Mouse (Mus musculus): ENCODE measurements around the gene Hgd. TPM values are rescaled to one million over a fixed set of nuclear protein-coding genes. Genes with fewer than 3 reads are reported as not detected.

Gene Hgd
- polyA plus RNA-seq, 1 experiment from 2014 or later: not detected

DNA sequence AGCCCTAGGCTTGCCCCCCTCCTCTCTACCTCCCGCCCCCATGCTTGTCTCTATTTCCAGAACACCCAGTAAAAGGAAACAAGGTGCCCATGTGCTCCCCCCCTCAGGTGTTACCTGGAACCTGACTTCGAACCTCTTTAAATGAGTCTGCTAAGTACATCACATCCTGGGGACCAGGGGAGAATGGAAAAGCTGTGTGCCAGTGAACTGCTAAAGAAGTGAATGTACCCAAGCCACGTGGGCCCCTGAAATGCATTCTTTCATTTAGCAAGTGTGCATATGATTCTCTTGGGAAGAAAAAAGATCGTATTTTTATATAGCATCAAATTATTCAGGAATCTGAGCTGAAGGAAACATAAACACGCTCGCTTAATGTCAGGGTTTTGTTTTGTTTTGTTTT, 3.8 kb downstream of the Hgd start:
- Histone ChIP-seq H3K4me3 (no peak overlapping the region), H3K9ac (peak overlapping the region; percentile 44; the same call in 1 of the 2 replicates), H3K36me3 (no peaks in the 10 kb centered on the region), H3K4me2 (replicated peaks) (peak overlapping the region; percentile 59), H3K9me3 (no peaks in the 10 kb centered on the region), H3K27ac (peak overlapping the region; percentile 90; the same call in 1 of the 2 replicates), H3K27me3 (replicated peaks) (no peaks in the 10 kb centered on the region), H3K4me1 (peaks cover 12% of the 10 kb centered on the region; the same call in 1 of the 2 replicates)
- no peak for ATAC-seq (ENCODE audit: low FRiP score, low read depth)
- WGBS: 30% methylated on average over 6 of the region's 6 CpGs

DNA sequence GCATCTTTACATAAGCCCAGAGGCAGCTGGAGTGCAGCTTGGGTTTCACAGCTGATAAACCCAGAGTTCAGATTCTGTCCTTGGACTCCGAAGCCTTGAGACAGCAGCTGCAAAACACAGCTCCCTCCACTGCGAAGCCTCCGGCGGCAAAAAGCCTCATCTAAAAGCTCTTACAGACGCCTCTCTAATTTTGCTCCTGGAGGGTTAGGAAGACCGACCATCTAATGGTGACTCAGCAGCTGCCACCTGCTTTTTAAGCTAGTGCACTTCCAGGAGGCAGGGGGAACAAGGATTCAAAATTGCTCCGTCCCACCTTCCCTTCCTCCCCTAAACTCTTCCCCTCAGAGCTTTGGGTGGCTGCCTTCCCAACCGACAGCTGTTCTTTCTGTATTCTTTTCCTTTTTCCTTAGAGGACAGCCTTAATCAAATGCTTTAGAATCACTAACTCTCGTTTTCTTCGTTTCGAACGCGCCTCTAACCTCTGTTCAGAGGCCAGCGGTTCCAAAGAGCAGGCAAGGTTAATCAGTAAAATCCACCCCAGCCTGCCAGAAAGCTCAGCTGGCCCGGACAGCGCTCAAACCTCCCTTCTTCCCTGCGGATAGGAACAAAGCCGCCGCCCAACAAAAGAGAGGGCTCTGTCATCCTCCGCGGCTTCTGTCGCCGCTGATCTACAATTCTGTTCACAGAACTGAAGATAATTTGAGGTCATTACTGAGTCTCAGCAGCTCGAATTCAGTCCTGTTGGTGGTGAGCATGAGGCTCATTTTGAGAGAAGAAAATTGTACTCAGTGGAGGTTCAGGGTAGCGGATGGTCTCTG, 4.5 kb downstream of the Hgd start:
- Histone ChIP-seq H3K4me1 (peaks cover 12% of the 10 kb centered on the region; the same call in 1 of the 2 replicates), H3K4me2 (replicated peaks) (peak overlapping the region; percentile 59), H3K9ac (peak overlapping the region; percentile 44), H3K36me3 (no peaks in the 10 kb centered on the region), H3K4me3 (peak overlapping the region; percentile 12; the same call in 1 of the 2 replicates), H3K27ac (peak overlapping the region; percentile 90), H3K27me3 (replicated peaks) (no peaks in the 10 kb centered on the region), H3K9me3 (no peaks in the 10 kb centered on the region)
- WGBS: 1% methylated on average over 25 of the region's 25 CpGs
- ATAC-seq (ENCODE audit: low FRiP score, low read depth): peak; percentile 90

DNA sequence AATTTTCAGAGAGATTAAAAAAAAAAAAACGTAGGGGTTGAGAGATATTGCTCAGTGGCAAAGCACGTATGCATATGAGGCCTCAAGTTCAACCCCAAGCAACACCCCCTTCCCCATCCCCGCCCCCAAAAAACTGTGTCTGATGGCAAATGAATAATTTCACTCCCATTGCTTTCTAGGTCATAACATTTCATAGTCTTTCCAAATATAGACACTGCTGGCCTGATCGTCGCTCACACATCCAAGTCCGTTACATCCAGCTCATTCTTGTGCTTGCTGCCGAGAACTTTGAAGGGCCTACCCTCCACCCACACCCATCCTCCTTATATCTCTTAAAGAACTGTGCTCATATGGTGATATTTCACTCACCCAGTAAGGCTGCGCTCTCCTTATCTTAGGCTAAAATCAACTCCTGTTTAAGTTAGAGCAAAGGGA, 5.2 kb downstream of the Hgd start:
- peak; percentile 23 for ATAC-seq (ENCODE audit: low FRiP score, low read depth)
- Histone ChIP-seq H3K36me3 (no peaks in the 10 kb centered on the region), H3K4me3 (no peak overlapping the region), H3K4me2 (replicated peaks) (peak overlapping the region; percentile 59; the same call in 1 of the 2 replicates), H3K4me1 (peaks cover 12% of the 10 kb centered on the region; the same call in 1 of the 2 replicates), H3K27ac (peak overlapping the region; percentile 90), H3K9ac (no peak overlapping the region), H3K9me3 (no peaks in the 10 kb centered on the region), H3K27me3 (replicated peaks) (no peaks in the 10 kb centered on the region)
- 45% methylated on average over 8 of the region's 8 CpGs for WGBS

DNA sequence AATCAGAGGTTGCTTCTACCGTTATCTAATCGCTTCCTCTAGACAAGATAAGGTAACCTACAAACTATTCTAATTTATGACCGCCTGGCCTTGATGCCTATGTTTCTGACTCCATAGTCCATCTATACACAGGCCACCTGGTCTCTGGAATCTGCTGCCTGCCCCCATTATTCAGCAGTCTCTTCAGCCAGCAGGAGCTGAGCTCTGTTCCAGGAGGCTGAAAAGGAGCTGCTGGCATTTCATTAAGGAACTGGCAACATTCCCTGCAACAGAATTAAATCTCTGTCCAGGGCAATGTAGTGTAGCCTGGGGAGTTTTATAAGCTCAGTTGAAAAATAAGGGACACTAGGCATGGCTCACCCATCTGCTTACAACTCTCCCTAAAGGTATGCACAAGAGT, 11.0 kb downstream of the Hgd start:
- 91% methylated on average over 3 of the region's 3 CpGs for WGBS
- no peaks in the 10 kb centered on the region for H3K9me3 ChIP-seq
- no peak for ATAC-seq (ENCODE audit: low FRiP score, low read depth)
- H3K9ac ChIP-seq: no peak overlapping the region
- no peaks in the 10 kb centered on the region for H3K4me1 ChIP-seq
- H3K36me3 ChIP-seq: no peaks in the 10 kb centered on the region
- H3K4me3 ChIP-seq: no peak overlapping the region
- no peak overlapping the region for H3K27ac ChIP-seq
- no peaks in the 10 kb centered on the region for H3K27me3 ChIP-seq (replicated peaks)
- H3K4me2 ChIP-seq (replicated peaks): no peak overlapping the region

DNA sequence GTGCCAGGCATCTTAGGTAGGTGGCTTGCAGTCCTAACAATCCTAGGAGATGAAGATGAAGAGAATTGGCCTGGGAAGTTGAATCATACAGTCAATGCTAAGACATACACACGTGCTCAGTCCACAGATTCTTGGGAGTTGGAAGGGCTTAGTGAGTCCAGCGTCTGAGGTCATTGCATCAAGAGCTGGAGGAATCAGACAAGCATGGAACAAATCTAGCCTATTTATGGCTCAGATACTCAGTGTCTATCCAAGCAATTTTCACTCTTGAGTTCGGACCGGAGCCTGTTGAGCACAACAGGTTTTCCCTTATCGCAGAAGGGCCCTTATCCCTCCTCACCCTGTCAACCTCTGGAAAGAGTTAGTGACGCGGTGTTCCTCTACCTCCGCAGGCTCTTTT, 11.6 kb downstream of the Hgd start:
- 95% methylated on average over 8 of the region's 8 CpGs for whole genome bisulfite sequencing
- no peak overlapping the region for H3K9ac ChIP-seq
- no peak for ATAC-seq (ENCODE audit: low FRiP score, low read depth)

DNA sequence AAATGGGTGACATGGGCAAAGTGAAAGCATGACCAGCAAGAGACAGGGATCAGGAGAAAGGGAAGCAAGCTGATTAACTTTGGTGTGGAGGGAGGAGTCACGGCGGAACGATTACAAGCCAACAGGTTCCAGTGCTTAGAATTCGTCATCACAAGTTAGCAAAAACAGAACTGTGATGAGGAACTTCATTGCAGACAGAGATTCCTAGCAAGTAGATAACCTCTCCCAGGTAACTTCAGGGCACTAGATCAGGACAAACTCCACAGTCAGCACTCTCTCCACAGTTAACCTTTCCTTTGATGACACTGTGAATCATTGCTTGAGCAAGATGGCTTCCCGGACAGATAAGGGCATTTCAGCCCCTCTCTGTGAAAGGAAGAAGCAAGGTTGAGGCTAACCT, 17.5 kb downstream of the Hgd start:
- no peak overlapping the region for H3K4me3 ChIP-seq
- no peak overlapping the region for H3K27ac ChIP-seq
- 73% methylated on average over 5 of the region's 5 CpGs for WGBS
- H3K9ac ChIP-seq: no peak overlapping the region
- no peaks in the 10 kb centered on the region for H3K4me1 ChIP-seq
- H3K9me3 ChIP-seq: no peaks in the 10 kb centered on the region
- ATAC-seq (ENCODE audit: low FRiP score, low read depth): no peak
- no peaks in the 10 kb centered on the region for H3K36me3 ChIP-seq
- H3K4me2 ChIP-seq (replicated peaks): no peak overlapping the region
- no peaks in the 10 kb centered on the region for H3K27me3 ChIP-seq (replicated peaks)

More for the DNA sequence above, 11.6 kb downstream of the Hgd start:
- Histone ChIP-seq H3K36me3 (no peaks in the 10 kb centered on the region), H3K4me3 (no peak overlapping the region), H3K4me1 (no peaks in the 10 kb centered on the region), H3K27me3 (replicated peaks) (no peaks in the 10 kb centered on the region), H3K4me2 (replicated peaks) (no peak overlapping the region), H3K9me3 (no peaks in the 10 kb centered on the region), H3K27ac (no peak overlapping the region)

DNA sequence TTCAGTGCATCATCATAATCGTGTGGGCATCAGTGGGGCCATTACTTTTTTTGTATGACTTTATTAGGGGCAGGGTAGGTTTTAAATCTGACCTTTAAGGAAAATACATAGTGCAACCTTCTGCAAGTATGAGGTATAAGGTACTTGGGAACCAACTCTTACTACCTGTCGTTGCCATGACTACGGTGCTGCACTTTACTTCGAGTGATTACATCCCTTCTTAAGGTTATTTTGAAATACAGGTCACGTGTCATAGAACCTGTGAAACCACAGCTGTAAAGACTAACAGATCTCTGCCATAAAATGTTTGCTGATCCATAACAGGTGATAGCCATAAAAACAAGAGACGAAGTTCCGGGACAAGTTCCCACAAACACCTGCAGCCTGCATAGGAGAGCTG, 18.5 kb downstream of the Hgd start:
- Histone ChIP-seq H3K4me2 (replicated peaks) (no peak overlapping the region), H3K27me3 (replicated peaks) (no peaks in the 10 kb centered on the region), H3K4me3 (no peak overlapping the region), H3K4me1 (no peaks in the 10 kb centered on the region), H3K36me3 (no peaks in the 10 kb centered on the region), H3K9ac (no peak overlapping the region), H3K9me3 (no peaks in the 10 kb centered on the region), H3K27ac (no peak overlapping the region)
- ATAC-seq (ENCODE audit: low FRiP score, low read depth): no peak
- WGBS: 89% methylated on average over 7 of the region's 7 CpGs

DNA sequence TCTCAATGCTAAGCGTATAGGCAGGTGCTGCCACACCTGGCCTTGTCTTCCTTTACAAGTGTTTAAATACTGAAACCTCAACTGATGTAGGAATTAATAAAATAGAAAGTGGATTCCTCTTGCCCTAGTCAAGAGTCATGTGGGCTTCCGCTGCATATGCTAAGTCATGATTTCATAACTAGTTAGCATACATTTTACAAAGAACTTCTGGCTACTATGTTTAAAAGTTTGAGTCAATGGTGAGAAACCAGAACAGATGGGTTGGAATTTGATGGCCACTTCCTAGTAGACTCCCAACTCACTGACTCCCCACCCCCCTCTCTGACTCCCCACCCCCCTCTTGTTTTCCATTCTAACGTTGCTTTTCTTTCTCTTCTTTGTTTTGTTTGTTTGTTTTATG, 19.4 kb downstream of the Hgd start:
- Histone ChIP-seq H3K9ac (no peak overlapping the region), H3K36me3 (no peaks in the 10 kb centered on the region), H3K4me1 (no peaks in the 10 kb centered on the region), H3K27me3 (replicated peaks) (no peaks in the 10 kb centered on the region), H3K4me3 (no peak overlapping the region), H3K9me3 (no peaks in the 10 kb centered on the region), H3K27ac (no peak overlapping the region), H3K4me2 (replicated peaks) (no peak overlapping the region)
- no peak for ATAC-seq (ENCODE audit: low FRiP score, low read depth)
- WGBS: 77% methylated on average over 3 of the region's 3 CpGs

DNA sequence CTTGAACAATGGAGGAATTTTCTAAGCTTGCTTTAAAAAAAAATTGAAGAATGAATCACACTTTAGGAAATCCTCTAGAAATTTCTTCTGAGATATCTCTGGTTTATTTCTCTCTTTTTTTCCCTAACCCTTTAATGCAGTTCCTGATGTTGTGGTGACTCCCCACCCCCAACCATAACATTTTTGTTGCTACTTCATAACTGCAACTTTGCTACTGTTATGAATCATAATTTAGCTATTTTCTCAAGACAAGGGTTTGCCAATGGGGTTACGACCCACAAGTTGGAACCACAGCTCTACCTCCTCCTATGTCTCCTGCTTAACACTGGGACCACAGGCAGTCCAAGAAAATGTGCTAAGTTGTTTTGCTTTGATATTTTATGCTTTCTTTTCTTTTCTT, 23.5 kb downstream of the Hgd start:
- WGBS: 94% methylated on average over 1 of the region's 1 CpGs

DNA sequence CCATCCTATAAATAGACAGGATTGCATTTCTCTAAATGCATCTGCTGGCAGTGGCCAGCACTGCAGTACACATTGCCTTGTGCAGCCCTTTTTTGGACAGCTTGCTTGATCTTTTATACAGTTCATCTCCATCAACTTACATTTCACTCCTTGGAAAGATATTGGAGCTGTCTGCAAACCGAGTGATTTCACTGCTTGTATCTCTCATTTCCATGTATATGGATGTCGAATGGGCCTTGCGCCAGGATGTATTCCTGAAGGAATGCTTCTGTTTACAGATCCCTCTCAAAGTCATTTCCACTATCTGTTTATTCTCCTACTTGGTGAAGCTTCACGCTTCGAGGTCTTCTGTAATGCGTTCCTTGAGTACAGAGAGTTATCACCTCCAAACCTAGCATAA, 24.3 kb downstream of the Hgd start:
- no peaks in the 10 kb centered on the region for H3K36me3 ChIP-seq
- H3K9me3 ChIP-seq: no peaks in the 10 kb centered on the region
- no peak overlapping the region for H3K27ac ChIP-seq
- H3K27me3 ChIP-seq (replicated peaks): no peaks in the 10 kb centered on the region
- H3K4me2 ChIP-seq (replicated peaks): no peak overlapping the region
- H3K4me1 ChIP-seq: no peaks in the 10 kb centered on the region
- H3K4me3 ChIP-seq: no peak overlapping the region
- no peak overlapping the region for H3K9ac ChIP-seq
- no peak for ATAC-seq (ENCODE audit: low FRiP score, low read depth)
- 91% methylated on average over 6 of the region's 6 CpGs for WGBS

More for the DNA sequence above, 23.5 kb downstream of the Hgd start:
- Histone ChIP-seq H3K9ac (no peak overlapping the region), H3K4me1 (no peaks in the 10 kb centered on the region), H3K27me3 (replicated peaks) (no peaks in the 10 kb centered on the region), H3K9me3 (no peaks in the 10 kb centered on the region), H3K4me2 (replicated peaks) (no peak overlapping the region), H3K36me3 (no peaks in the 10 kb centered on the region), H3K27ac (no peak overlapping the region), H3K4me3 (no peak overlapping the region)
- no peak for ATAC-seq (ENCODE audit: low FRiP score, low read depth)

DNA sequence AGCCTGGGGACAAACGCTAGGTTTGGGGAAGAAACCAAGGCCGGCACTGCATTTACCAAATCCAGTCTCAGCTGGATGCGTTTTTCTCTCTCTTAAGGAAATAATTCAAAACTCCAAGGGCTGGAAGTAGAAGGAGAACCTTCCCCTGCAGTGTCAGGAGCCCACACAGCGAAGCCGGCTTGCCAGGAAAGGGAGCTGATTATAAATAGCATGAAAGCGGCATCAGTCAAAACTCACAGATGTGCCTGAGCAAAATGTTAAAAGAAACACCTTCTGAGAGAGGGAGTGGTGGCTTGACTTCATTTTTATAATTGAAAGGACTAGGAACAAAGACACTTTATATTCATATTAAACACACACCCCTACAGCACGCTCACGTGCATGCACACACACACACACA, 30.4 kb downstream of the Hgd start:
- 81% methylated on average over 8 of the region's 8 CpGs for WGBS
- H3K9ac ChIP-seq: no peak overlapping the region
- H3K4me2 ChIP-seq (replicated peaks): no peak overlapping the region
- ATAC-seq (ENCODE audit: low FRiP score, low read depth): no peak
- no peak overlapping the region for H3K27ac ChIP-seq
- no peaks in the 10 kb centered on the region for H3K27me3 ChIP-seq (replicated peaks)
- H3K4me3 ChIP-seq: no peak overlapping the region
- no peaks in the 10 kb centered on the region for H3K9me3 ChIP-seq
- H3K4me1 ChIP-seq: peaks cover 4% of the 10 kb centered on the region; the same call in 1 of the 2 replicates
- H3K36me3 ChIP-seq: no peaks in the 10 kb centered on the region

DNA sequence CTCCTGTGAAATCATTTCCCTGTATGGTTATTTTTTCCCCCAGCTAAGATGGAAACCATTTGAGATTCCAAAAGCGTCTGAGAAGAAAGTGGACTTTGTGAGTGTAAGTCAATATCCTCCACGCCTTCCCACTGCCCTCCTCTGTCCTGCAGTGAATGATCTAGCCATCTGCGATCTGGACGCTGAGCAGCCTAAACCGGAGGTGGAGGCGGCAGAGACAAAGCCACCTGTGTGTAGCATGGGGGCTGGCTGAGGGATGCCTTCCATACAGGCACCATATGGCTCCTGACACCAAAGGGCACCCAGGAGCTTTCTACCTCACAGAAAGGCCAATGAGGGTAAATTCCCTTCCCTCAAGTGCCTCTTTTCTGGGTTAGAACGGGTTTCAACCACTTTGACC, 31.1 kb downstream of the Hgd start:
- no peak overlapping the region for H3K4me2 ChIP-seq (replicated peaks)
- no peaks in the 10 kb centered on the region for H3K36me3 ChIP-seq
- H3K27ac ChIP-seq: no peak overlapping the region
- H3K4me1 ChIP-seq: peaks cover 4% of the 10 kb centered on the region; the same call in 1 of the 2 replicates
- H3K27me3 ChIP-seq (replicated peaks): no peaks in the 10 kb centered on the region
- no peak for ATAC-seq (ENCODE audit: low FRiP score, low read depth)
- H3K9ac ChIP-seq: no peak overlapping the region
- no peaks in the 10 kb centered on the region for H3K9me3 ChIP-seq
- 74% methylated on average over 7 of the region's 7 CpGs for WGBS
- H3K4me3 ChIP-seq: no peak overlapping the region

DNA sequence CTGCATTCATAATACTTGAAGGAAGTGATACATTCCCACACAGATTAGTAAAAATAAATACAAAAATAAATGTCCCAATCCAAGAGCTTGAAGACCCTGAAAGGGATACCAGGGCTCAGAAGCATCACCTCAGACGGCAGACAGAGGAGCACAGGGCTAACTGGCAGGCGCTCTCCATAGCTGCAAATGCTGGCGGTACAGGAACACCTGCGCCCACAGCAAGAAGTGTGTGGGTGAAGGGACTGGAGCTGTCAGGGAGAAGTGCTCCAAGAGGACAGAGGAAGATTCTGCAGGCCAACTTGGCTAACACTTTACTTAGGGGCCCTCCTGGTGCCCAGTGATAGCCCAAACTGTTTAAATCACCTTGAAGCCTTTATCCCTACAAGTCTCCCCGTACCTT, 32.1 kb downstream of the Hgd start:
- Histone ChIP-seq H3K27me3 (replicated peaks) (no peaks in the 10 kb centered on the region), H3K9me3 (no peaks in the 10 kb centered on the region), H3K4me2 (replicated peaks) (no peak overlapping the region), H3K4me3 (no peak overlapping the region), H3K4me1 (peaks cover 4% of the 10 kb centered on the region; the same call in 1 of the 2 replicates), H3K27ac (no peak overlapping the region), H3K36me3 (no peaks in the 10 kb centered on the region), H3K9ac (no peak overlapping the region)
- no peak for ATAC-seq (ENCODE audit: low FRiP score, low read depth)
- 90% methylated on average over 5 of the region's 5 CpGs for WGBS
